Mouse (Mus musculus) ovary, postnatal 14 days (tissue): ENCODE results near the gene Ppid.

Experiments
- DNase-seq: peaks from one replicate; pipeline ENCODE4 v3.0.0; 2022; ENCODE audit warnings: low spot score

Gene Ppid

DNA sequence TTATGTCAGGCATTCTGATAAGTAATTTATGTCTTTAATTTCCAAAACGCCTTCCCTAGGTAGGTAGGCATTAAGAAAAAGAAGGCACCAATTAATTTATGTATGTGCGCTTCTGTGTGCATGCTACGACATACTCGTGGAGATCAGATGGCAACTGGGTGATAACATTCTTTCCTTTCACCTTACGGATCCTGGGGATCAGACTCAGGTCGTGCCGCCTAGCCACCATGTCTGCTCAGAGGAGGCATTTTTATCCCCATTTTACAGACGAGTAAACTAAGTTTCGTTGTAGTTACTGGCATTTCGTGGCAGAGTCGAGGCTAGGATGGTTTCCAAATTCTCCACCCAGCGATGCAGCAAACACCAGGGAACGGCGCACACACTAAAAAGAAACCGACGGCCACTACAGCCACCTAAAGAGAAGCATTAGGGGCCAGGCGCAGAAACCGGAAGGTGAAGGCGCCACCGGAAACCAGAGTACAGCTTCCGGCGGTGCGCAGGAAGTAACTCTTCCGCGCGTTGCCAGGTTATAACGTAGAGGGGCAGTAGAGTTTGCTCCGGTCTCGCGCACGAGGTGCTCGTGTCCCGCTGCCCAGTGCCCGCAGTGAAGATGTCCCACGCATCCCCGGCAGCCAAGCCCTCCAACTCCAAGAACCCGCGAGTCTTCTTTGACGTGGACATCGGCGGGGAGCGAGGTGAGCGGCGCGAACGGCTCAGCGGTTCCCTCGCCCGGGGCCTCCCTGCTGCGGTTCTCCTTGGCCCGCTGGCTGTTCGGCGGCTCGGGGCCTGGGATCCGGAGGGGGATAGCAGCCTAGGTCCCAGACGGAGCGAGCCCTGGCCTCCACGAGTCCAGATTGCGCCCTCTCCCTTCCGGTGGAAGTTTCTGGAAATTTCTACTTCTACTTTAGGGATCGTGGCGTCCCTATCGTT is at the start of gene Ppid:
TSS of gene Ppid (plus strand) at position 480 of the 930 bp plus-strand sequence.
- peak; percentile 59 for DNase-seq

DNA sequence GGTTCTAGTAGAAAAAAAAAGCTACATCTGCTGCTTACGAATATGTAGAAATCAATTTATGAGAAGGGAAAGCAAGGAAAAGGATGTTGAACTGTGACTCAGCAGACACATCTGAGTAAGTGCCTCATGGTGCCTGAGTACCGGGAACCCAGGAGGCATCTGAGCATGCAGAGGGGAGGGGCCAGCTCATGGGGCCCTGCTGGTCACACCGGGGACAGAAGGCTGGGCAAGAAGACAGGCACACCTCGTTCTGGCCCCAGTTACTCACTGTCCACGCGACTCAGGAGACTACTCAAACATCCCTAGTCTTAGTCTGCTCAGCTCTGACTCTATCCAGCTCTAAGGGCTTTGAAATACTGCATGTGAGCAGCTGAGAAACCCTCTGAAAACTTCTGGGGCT is 48.6 kb upstream of the Ppid start:
- no peak for DNase-seq

DNA sequence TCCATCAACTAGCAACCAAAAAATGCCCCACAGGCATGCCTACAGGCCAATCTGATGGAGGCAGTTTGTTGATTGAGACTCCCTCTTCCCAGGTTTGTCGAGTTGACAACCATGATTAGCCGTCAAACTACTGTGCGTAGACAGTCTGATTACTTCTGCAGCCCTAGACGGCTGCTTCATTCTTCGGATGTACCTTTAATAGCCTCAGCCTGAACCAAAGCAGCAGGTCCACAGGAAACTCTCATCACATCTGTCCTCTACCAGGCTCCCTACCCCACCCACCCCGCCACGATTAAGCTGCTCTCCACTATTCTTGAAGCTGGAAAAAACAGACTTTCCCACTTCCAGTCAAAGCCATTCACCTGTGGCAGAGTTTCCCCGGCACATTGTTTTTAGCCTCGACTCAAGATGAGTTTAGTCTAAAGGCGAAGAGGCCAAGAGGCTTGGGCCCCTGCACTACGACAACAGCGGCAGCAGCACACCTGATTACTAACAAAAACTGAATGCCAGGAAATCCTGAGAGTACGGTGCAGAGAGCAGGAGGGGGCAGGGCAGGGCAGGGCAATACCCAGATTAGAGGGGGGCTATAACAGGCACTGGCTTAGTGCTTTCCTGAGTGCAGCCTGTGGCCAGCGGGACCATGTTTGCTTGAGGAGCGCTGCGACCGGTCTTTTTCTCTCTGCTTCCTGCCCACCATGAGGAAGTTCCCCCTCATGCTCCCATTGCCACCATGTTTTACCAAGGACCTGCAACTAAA is 42.3 kb upstream of the Ppid start:
- no peak for DNase-seq

DNA sequence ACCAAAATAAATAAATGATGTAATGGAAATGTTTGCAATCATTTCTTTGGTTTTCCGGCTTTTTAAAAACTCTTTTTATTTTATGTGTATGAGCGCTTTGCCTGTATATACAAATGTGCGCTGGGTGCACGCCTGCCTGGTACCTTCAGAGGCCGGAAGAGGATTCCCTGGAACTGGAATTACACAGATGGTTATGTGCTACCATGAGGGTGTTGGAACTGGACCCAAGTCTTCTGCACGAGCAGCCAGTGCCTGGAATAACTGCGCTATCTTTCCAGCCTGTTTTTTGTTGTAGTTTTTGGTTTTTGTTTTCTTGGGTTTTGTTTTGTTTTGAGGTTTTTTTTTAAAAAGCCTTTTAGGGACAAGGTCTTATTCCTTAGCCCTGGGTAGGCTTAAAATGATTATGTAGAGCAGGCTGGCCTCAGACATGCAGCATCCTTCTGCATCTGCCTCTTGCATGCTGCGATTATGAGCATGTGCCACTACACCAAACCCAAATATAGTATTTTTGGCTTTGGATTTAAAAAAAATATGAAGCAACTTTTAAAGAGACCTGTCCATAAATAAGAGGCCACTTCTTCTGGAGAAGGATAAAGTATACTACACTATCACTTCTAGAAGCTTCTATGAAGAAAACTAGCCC is 41.3 kb upstream of the Ppid start:
- DNase-seq, result no peak

DNA sequence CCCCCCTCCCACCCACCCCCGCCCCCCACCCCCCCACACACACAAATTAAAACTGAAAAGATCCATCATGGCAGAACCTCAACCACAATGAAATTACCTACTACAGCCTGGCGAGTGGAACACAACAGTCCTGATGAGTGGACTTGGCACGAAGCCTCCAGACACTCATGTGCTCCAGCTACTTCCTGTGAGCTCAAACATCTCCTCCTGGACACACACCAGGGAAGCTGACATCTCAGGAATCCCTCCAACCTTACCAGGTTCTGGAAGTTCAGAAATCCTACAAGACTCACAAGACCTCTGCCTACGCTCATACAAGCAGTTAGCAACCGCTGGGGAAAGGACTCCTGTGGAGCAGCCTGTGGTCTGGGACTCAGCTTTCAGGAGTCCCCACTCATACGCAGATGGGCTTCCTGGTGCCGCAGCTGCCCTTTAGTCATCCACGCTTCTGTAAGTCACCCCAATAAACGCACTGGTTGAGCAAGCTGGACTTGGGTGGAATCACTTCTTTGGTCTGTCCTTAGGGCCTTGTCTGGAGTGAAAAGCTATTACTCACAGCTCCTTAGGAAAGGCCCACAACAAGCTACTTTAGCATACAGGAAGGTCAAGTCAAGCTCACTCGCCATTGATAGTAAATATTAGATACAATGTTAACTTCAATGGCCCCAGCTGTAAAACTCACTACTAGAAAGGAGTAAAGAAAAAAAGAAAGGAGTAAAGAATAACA is 39.2 kb upstream of the Ppid start:
- no peak for DNase-seq

DNA sequence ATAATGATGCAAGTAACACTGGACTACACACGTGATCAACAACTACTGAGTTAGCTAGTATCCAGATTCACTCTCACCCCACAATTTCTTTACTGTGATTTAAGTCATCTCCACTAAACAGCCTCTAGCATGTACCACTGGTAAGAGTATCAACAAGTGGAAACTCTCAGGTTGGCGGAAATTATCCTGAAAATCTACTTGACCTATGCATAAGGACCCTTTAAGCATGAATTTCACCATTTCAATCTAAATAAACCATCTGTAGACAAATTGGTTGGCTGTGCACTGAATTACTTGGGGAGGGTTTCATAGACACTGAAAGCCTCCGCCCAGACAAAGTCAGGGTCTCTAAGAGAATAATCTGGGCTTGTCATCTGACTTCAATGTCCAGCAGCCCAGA is 37.4 kb upstream of the Ppid start:
- no peak for DNase-seq

DNA sequence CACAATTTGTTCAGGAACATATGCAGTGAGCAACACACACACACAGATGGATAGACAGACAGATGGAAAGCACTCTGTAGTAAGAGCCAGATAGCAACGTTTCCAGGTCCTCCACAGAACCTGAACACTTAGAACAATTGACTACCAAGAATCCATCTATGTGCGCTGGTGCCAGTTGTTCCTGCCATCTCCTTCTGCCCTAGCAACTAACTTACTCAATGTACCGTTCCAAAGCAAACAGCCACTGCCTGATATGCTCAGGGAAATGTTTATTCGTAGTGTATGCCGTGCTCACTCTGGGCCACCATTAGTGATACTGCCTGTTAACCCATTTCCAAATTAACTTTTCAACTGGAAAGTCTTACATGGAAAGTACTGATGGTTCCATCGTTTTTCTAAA is 36.1 kb upstream of the Ppid start:
- no peak for DNase-seq

DNA sequence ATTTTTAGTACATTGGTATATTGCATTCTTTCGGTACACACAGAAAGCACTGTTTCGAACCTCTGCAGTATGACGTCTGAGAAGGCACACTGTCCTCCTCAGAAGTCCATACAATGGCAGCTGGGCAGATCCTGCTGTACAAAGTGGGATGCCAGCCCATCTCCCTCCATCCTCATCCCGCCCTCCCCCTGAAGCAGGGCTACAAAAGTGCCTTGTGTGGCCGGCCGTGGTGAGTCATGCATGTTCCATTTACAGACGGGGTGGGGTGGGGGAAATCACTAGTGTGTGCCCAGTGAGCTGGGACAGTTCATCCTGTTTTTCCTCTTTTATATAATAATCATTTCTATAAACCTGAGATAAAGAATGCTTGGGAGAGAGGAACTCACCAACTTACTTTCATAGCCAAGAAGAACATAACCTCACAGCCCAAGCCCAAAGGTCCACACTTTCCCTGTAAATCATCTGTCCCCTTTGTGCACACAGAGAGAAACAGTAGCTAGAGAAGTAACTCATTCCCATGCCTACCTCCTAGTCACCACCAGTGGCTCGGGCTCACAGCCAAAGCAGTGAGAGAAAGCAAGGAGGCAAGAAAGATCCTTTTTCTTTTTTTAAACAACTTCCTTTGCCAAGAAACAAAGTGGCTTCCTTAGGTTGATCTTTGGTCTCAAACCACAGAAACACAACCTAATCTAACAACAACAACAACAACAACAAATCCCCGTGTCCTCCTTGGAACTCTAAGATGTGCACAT is 31.9 kb upstream of the Ppid start:
- DNase-seq, result no peak

DNA sequence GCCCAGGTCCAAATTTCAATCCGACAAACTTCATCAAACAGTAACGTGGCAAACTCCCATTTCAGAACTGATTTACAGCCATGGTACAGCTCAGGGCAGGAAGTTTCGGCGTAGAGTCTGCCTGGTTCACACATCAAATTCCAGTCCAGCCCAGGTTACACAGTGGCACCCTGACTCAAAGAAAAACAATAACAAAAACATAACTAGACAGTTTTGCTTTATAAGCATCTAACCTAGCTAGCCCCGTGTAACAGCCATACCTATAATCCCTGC is 31.4 kb upstream of the Ppid start:
- DNase-seq, result no peak

DNA sequence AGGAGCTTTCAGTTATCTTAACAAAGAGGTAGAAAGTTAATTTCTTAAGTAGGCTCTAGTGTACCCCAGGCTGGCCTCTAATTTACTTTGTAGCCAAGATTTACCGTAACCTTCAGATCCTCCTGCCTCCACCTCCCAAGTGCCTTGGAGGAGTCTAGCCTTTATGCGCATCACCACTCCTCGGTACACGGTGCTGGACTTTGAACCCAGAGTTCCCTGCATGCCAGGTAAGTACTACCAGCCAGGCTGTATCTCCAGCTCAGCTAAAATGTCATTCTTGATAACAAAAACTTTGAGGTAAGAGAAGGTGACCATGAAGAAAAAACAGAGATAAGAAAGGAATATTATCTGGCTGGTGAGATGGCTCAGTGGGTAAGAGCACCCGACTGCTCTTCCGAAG is 30.6 kb upstream of the Ppid start:
- no peak for DNase-seq

DNA sequence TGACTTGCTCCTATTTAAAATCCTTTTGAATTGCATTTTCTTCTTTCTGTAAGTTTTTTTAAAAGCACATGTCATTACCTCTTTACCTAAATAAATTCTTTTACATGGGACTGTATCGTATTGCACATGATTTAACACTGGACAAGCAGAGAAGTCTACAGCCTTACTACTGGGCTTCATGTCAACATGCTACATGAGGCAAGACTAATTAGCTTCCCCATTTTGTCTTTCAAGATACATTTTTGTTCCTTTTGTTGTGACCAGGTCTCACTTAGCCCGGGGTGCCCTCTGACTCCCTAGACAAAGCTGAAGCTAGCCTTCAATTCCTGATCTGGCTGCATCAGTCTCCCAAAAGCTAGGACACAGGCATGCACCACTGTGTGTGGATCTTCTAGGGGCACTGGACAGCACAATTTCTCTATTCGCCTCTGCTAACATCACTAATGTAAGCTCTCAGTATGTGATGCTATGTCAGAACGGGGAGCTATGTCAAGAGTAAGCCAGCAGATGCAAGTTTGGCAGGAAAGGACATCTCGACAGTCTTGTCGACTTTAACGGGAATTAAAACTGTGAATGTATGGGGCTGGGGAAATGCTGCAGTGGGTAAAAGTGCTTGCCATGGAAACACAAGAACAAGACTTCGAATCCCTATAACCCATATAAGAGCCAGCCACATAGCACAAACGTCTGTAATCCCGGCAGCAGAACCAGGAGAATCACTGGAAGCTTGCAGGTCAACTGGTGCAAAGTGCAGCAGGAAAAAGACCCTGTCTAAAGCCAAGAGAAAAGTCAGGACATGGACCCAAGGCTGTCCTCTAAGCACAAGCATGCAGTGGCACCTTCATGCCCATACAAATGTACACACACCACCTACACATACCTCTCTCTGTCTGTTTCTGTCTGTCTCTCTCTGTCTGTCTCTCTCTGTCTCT is 29.1 kb upstream of the Ppid start:
- no peak for DNase-seq

DNA sequence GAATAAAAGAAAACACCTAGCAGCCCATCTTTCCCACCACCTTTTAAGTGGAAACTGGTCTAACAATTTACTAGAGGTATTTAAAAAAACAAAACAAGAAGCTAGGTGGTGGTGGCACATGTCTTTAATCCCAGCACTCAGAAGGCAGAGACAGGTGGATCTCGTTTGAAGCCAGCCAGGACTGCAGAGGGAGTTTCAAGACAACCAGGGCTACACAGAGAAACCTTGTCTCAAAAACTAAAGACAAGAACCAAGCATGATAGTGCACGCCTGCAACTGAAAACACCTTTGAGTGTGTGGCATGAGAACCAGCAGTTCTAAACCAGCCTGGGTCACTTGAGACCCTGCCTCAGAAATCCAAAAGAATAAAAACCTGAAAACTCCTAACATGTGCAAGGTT is 27.6 kb upstream of the Ppid start:
- DNase-seq, result no peak

DNA sequence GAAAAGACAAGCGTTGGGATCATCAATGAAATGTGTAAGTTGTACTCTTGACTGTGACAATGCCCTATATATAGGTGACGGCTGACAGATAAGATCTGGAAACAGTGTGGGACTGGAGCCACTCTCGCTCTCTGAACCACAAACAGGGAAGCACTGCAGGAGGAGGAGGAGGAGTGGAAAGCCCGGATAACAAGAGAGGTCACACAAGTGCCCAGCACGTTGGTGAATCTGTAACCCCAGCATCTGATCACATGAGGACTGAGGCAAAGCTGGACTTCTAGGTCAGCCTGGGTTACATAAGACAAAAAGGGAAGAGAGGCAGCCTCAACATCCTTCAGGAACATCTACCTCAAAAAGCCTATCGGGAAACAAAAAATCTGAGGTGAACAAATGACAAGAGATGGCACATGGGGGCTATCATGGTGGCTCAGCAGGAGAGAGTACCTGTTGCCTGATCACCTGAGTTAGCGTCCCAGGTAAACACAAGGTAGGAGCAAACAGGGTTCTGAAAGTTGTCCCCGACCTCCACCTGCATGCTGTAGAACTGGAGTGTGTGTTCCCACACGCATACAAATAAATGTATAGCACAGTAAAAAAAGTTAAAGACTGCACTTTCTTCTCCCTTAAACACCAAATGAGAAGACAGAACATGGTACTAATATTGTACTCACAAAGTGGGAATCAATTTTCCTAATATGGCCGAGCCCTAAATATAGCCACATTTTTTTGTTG is 26.1 kb upstream of the Ppid start:
- no peak for DNase-seq

DNA sequence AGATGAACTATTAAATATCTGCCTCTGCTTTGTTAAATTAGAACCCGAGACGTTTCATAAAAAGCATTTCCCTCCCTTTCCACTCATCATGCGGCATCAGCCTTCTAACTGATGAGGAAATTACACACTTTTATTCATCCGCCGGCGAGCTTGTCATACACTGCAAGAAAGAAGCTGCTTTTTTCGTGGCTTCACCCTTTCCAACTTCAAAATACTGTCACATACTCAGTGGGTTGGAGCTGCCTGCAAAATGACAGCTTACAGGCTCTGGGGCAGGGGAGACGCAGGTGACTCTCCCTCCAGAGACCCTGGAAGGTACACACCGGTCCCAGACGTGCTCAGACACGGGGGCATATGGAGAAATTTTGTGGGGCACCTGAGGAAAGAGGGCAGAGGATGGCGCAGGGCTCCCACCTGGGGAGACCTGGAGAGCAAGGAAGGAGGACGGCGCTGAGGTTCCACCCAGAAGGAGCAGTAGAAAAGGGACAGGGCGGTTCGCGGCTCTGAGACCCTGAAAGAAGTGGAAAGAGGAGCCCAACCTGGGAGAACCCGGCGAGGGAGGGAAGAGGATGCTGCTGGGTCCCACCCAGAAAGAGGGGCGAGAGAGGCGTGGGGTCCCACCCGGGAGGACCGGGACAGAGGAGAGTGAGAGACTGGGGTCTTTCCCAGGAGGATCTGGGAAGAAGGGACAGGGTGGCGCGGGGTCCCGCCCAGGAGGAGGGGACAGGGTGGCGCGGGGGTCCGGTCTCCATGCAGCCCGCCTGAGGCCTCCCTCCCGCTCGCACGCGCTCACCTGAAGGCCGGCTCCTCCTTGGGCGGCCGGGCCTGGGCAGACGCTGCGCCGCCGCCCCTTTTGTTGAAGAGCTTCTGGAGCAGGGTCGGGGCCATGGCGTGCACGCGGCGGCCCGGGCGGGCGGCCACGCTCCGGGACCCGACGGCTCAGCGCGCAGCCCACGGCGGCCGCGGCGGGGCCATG is 24.1 kb upstream of the Ppid start:
- peak; percentile 24 for DNase-seq

DNA sequence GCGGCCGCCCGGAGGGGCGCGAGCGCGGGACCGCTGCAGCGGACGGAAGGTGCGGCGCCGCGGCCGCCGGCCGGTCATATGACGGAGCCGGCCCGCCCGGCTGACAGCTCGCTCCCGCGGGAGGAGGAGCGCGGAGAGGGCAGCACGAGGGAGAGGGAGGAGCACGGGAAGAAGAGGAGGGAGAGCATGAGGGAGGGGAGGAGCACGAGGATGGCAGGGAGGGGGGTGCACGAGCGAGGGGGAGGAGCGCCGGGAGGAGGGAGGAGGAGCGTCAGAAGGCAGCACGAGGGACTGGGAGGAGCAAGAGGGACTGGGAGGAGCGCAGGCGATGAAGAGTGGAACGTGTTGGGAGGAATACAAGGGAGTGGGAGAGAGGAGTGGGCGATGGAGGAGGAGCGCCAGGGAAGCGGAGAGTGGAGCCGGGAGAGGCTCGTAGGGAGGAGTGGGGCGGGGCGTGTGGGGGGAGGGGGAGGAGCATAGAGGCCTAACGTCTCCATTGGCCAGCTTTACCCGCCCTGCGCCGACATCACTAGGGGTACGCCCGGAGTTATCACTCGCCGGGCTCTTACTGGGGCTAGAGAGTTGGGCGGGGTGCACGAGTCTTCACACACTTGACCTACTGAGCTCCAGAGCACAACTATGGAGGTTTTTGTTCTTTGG is 23.3 kb upstream of the Ppid start, which contains the start of gene Fnip2:
TSS of gene Fnip2 (minus strand) at position 94 of the 660 bp plus-strand sequence.
- peak; percentile 69 for DNase-seq

DNA sequence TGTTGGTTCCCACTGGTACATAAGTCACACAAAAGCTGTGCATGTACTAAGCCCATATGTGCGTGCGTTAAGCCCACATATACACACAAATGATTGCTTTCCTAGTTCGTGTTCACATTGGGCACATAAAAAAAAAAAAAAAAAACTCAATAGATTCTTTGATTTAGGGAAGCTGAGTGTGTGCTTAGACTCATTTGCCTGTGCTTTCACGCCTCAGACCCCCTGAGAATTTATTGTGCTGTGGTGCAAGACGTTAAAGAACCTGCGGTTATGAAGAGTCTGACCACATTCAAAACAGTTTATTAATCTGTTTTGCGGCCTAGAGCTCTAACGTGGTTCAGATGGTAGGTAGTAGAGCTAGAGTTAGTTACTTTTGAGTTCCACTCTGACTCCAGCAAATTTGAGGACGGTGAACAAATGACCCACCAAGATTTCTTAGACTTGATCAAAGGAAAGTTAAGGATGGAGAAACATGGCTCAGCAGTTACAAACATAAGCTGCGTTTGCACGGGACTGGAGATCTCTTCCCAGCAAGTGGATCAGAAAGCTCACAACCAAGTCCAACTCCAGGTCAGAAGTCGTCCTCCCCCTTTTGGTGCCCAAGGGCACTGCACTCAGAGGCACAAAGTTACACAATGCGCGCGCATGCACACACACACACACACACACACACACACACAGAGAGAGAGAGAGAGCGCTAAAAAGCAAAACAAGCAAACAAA is 22.4 kb upstream of the Ppid start:
- no peak for DNase-seq

DNA sequence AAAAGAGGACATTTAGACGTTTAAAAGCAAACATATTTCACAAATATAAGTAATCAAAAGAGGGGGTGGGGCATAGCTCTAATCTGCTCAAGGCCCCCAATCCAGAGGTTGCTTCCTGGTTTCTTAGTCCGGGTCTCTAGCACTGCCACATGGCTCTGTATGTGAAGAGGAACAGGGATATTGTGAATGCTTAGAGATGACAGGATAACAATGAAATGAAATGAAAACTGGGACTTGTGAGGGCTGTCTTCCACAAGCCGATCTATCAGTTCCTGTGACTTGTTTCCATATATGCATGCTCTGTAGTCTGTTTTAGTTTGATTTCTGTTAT is 21.8 kb upstream of the Ppid start:
- no peak for DNase-seq
